Mouse (Mus musculus): ENCODE measurements around the gene Pskh1.

DNA sequence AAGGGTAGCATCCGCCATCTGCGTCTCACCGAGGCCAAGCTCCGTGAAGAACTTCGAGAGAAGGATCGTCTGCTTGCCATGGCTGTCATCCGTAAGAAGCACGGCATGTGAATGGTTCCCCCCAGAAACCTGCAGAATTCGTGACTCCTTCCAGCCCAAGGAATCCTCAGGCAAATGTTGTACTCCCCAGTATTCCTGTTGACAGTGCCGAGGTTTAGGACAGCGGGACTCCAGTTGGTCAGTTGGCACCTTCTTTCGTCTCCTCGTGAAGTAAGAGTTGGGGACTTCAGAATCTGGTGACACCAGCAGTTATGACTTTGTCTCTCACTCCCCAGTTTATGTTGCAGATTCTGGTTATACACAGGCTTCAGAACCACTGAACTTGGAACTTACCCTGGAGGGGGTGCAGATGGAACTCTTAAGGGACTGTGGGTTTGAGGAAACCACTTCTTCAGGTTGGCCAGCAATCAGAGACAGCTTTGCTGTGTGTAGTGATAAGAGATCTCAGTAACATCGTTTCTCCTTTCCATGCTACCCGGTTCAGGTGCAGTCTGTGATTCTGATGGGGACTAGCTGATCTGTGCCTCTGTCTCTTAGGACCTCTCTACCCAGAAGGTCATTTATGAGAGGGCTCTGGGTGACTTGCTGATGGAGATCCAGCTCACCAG lies 43.9 kb upstream of the Pskh1 start:
- TF ChIP-seq ZC3H11A (IDR thresholded peaks at IDR 0.05; ENCODE audit: low read depth, low read length) (no peak), POLR2A (IDR thresholded peaks at IDR 0.05; ENCODE audit: control insufficient read depth in 1 of 2, insufficient read depth in 1 of 2, low read depth in 1 of 2, low read length in 2 of 2, poor library complexity in 1 of 2) (no peak), RCOR1 (IDR thresholded peaks at IDR 0.05; ENCODE audit: low read depth, low read length) (peak; percentile 86), MEF2A (IDR thresholded peaks at IDR 0.05; ENCODE audit: extremely low read depth, insufficient replicate concordance, low read depth, low read length, poor library complexity, severe bottlenecking) (no peak), HCFC1 (IDR thresholded peaks at IDR 0.05; ENCODE audit: low read depth, low read length) (no peak), CTCF (IDR thresholded peaks at IDR 0.05 in 2 of 3, conservative IDR thresholded peaks at IDR 0.05 in 1 of 3; ENCODE audit: control insufficient read depth in 1 of 3, insufficient read depth in 1 of 3, low read depth in 2 of 3, low read length in 3 of 3, poor library complexity in 1 of 3, severe bottlenecking in 1 of 3) (no peak)

Data from MEL (cell line).